Mouse (Mus musculus): ENCODE measurements at regions not wholly inside any gene's neighbourhood (a gene's known extent, or its start where the extent isn't known, plus 50 kb on each side); places are given as distances from the start of the nearest gene placed in this dataset.
A peak's percentile ranks its signal among the peaks of the same experiment; 100 is the strongest.

GRCm38 (mm10) chr16:49985082-49986076 is 185.0 kb downstream of the Cd47 start:
- Histone ChIP-seq H3K36me3 (no peaks in the 10 kb centered on the region), H3K27ac (no peak overlapping the region), H3K9ac (no peak overlapping the region), H3K9me3 (no peaks in the 10 kb centered on the region), H3K4me1 (no peaks in the 10 kb centered on the region), H3K4me3 (no peak overlapping the region), H3K4me2 (replicated peaks) (no peak overlapping the region), H3K27me3 (replicated peaks) (no peaks in the 10 kb centered on the region)
- 31% methylated on average over 14 of the region's 14 CpGs for WGBS
- ATAC-seq (ENCODE audit: low FRiP score, low read depth) = peak; percentile 51; the same call in 1 of the 2 replicates

GRCm38 (mm10) chr16:49986954-49987353 is 186.6 kb downstream of the Cd47 start:
- WGBS = 84% methylated on average over 6 of the region's 6 CpGs
- H3K9ac ChIP-seq = no peak overlapping the region
- no peaks in the 10 kb centered on the region for H3K9me3 ChIP-seq

GRCm38 (mm10) chr16:49995822-49996221 is 195.5 kb downstream of the Cd47 start:
- no peak for ATAC-seq (ENCODE audit: low FRiP score, low read depth)
- Histone ChIP-seq H3K9me3 (no peaks in the 10 kb centered on the region), H3K27ac (no peak overlapping the region), H3K27me3 (replicated peaks) (no peaks in the 10 kb centered on the region), H3K4me3 (no peak overlapping the region), H3K4me1 (no peaks in the 10 kb centered on the region), H3K4me2 (replicated peaks) (no peak overlapping the region), H3K36me3 (no peaks in the 10 kb centered on the region), H3K9ac (no peak overlapping the region)
- WGBS = 81% methylated on average over 3 of the region's 3 CpGs

More at GRCm38 (mm10) chr16:49986954-49987353, 186.6 kb downstream of the Cd47 start:
- no peak for ATAC-seq (ENCODE audit: low FRiP score, low read depth)
- Histone ChIP-seq H3K27ac (no peak overlapping the region), H3K4me1 (no peaks in the 10 kb centered on the region), H3K4me3 (no peak overlapping the region), H3K27me3 (replicated peaks) (no peaks in the 10 kb centered on the region), H3K36me3 (no peaks in the 10 kb centered on the region), H3K4me2 (replicated peaks) (no peak overlapping the region)

GRCm38 (mm10) chr16:49996593-49996992 is 196.3 kb downstream of the Cd47 start:
- 72% methylated on average over 5 of the region's 5 CpGs for WGBS
- H3K9ac ChIP-seq = no peak overlapping the region
- no peak overlapping the region for H3K4me3 ChIP-seq
- H3K27me3 ChIP-seq (replicated peaks) = no peaks in the 10 kb centered on the region
- peaks cover 3% of the 10 kb centered on the region; the same call in 1 of the 2 replicates for H3K4me1 ChIP-seq
- no peak for ATAC-seq (ENCODE audit: low FRiP score, low read depth)
- no peak overlapping the region for H3K27ac ChIP-seq
- H3K36me3 ChIP-seq = no peaks in the 10 kb centered on the region
- H3K4me2 ChIP-seq (replicated peaks) = no peak overlapping the region
- H3K9me3 ChIP-seq = no peaks in the 10 kb centered on the region

GRCm38 (mm10) chr16:49997040-49997439 is 196.7 kb downstream of the Cd47 start:
- Histone ChIP-seq H3K9ac (no peak overlapping the region), H3K27ac (no peak overlapping the region), H3K27me3 (replicated peaks) (no peaks in the 10 kb centered on the region), H3K9me3 (no peaks in the 10 kb centered on the region), H3K4me2 (replicated peaks) (no peak overlapping the region), H3K4me3 (no peak overlapping the region), H3K4me1 (peaks cover 3% of the 10 kb centered on the region; the same call in 1 of the 2 replicates), H3K36me3 (no peaks in the 10 kb centered on the region)
- ATAC-seq (ENCODE audit: low FRiP score, low read depth) = no peak
- WGBS = 90% methylated on average over 7 of the region's 7 CpGs

- Histone ChIP-seq H3K9me3 (no peaks in the 10 kb centered on the region), H3K4me3 (no peak overlapping the region), H3K4me1 (peaks cover 3% of the 10 kb centered on the region; the same call in 1 of the 2 replicates), H3K27me3 (replicated peaks) (no peaks in the 10 kb centered on the region), H3K9ac (no peak overlapping the region), H3K4me2 (replicated peaks) (no peak overlapping the region), H3K36me3 (no peaks in the 10 kb centered on the region), H3K27ac (no peak overlapping the region)
- WGBS = 54% methylated on average over 4 of the region's 4 CpGs
- ATAC-seq (ENCODE audit: low FRiP score, low read depth) = no peak
Observed at GRCm38 (mm10) chr16:50000805-50001204, 200.5 kb downstream of the Cd47 start.

GRCm38 (mm10) chr16:50001662-50002455 is 201.5 kb downstream of the Cd47 start:
- ATAC-seq (ENCODE audit: low FRiP score, low read depth) = 0 out of 2 replicates have a peak, but pooled peaks have one; percentile 48
- Histone ChIP-seq H3K9ac (no peak overlapping the region), H3K27me3 (replicated peaks) (no peaks in the 10 kb centered on the region), H3K9me3 (no peaks in the 10 kb centered on the region), H3K27ac (no peak overlapping the region), H3K4me3 (no peak overlapping the region), H3K4me1 (peaks cover 3% of the 10 kb centered on the region; the same call in 1 of the 2 replicates), H3K4me2 (replicated peaks) (no peak overlapping the region), H3K36me3 (no peaks in the 10 kb centered on the region)
- 38% methylated on average over 3 of the region's 3 CpGs for WGBS

GRCm38 (mm10) chr16:50002456-50002788 is 202.1 kb downstream of the Cd47 start:
- WGBS = 83% methylated on average over 3 of the region's 3 CpGs
- H3K4me2 ChIP-seq (replicated peaks) = no peak overlapping the region
- H3K4me1 ChIP-seq = peaks cover 3% of the 10 kb centered on the region; the same call in 1 of the 2 replicates
- no peak overlapping the region for H3K27ac ChIP-seq
- no peaks in the 10 kb centered on the region for H3K27me3 ChIP-seq (replicated peaks)
- no peak for ATAC-seq (ENCODE audit: low FRiP score, low read depth)
- no peaks in the 10 kb centered on the region for H3K9me3 ChIP-seq
- H3K4me3 ChIP-seq = no peak overlapping the region
- H3K36me3 ChIP-seq = no peaks in the 10 kb centered on the region
- no peak overlapping the region for H3K9ac ChIP-seq

GRCm38 (mm10) chr16:50009046-50009445 is 208.7 kb downstream of the Cd47 start:
- Histone ChIP-seq H3K36me3 (no peaks in the 10 kb centered on the region), H3K27ac (no peak overlapping the region), H3K9me3 (no peaks in the 10 kb centered on the region), H3K4me1 (no peaks in the 10 kb centered on the region), H3K9ac (no peak overlapping the region), H3K27me3 (replicated peaks) (no peaks in the 10 kb centered on the region), H3K4me3 (no peak overlapping the region), H3K4me2 (replicated peaks) (no peak overlapping the region)
- no peak for ATAC-seq (ENCODE audit: low FRiP score, low read depth)
- WGBS = 94% methylated on average over 3 of the region's 3 CpGs

GRCm38 (mm10) chr16:50009542-50009941 is 209.2 kb downstream of the Cd47 start:
- ATAC-seq (ENCODE audit: low FRiP score, low read depth) = no peak
- no peak overlapping the region for H3K4me2 ChIP-seq (replicated peaks)
- WGBS = 65% methylated on average over 6 of the region's 6 CpGs

GRCm38 (mm10) chr16:50010074-50010473 is 209.7 kb downstream of the Cd47 start:
- Histone ChIP-seq H3K27me3 (replicated peaks) (no peaks in the 10 kb centered on the region), H3K9me3 (no peaks in the 10 kb centered on the region), H3K36me3 (no peaks in the 10 kb centered on the region), H3K4me3 (no peak overlapping the region), H3K4me1 (no peaks in the 10 kb centered on the region), H3K9ac (no peak overlapping the region), H3K4me2 (replicated peaks) (no peak overlapping the region), H3K27ac (no peak overlapping the region)
- 80% methylated on average over 5 of the region's 5 CpGs for WGBS
- no peak for ATAC-seq (ENCODE audit: low FRiP score, low read depth)

More at GRCm38 (mm10) chr16:50009542-50009941, 209.2 kb downstream of the Cd47 start:
- H3K27ac ChIP-seq = no peak overlapping the region
- H3K9ac ChIP-seq = no peak overlapping the region
- H3K9me3 ChIP-seq = no peaks in the 10 kb centered on the region
- H3K36me3 ChIP-seq = no peaks in the 10 kb centered on the region
- no peaks in the 10 kb centered on the region for H3K4me1 ChIP-seq
- no peaks in the 10 kb centered on the region for H3K27me3 ChIP-seq (replicated peaks)
- no peak overlapping the region for H3K4me3 ChIP-seq

- no peaks in the 10 kb centered on the region for H3K9me3 ChIP-seq
- no peak for ATAC-seq (ENCODE audit: low FRiP score, low read depth)
- H3K27me3 ChIP-seq (replicated peaks) = no peaks in the 10 kb centered on the region
- no peak overlapping the region for H3K4me3 ChIP-seq
- no peaks in the 10 kb centered on the region for H3K4me1 ChIP-seq
- no peaks in the 10 kb centered on the region for H3K36me3 ChIP-seq
- H3K27ac ChIP-seq = no peak overlapping the region
- 35% methylated on average over 6 of the region's 6 CpGs for WGBS
- no peak overlapping the region for H3K4me2 ChIP-seq (replicated peaks)
- H3K9ac ChIP-seq = no peak overlapping the region
Observed at GRCm38 (mm10) chr16:50010532-50010971, 210.2 kb downstream of the Cd47 start.

Measured in neural tube, embryonic 12.5 days (tissue).